Mouse (Mus musculus): Measurements from ENCODE around the gene Gins2. TPM values are rescaled to one million over a fixed set of nuclear protein-coding genes. Genes with fewer than 3 reads are reported as not detected.

Gene Gins2
- polyA plus RNA-seq, 1 experiment from 2014 or later: 101 TPM

GRCm38 (mm10) chr8:120534080-120534479, 55.0 kb downstream of the Gins2 start:
- ATAC-seq (ENCODE audit: insufficient read depth, low FRiP score, low TSS enrichment): no peak
- Histone ChIP-seq H3K9me3 (ENCODE audit: control insufficient read depth, low read length) (no peaks in the 10 kb centered on the region), H3K4me1 (ENCODE audit: control insufficient read depth, insufficient read depth, low read length) (peaks cover 71% of the 10 kb centered on the region), H3K36me3 (ENCODE audit: control insufficient read depth, insufficient read depth, low read length) (no peaks in the 10 kb centered on the region; the same call in 1 of the 2 replicates), H3K27me3 (ENCODE audit: control insufficient read depth, insufficient read depth, low read length) (no peaks in the 10 kb centered on the region), H3K27ac (ENCODE audit: low read depth, low read length) (peak overlapping the region; percentile 98), H3K4me3 (ENCODE audit: low read depth, low read length) (no peak overlapping the region), H3K4me2 (ENCODE audit: low read depth) (peak overlapping the region; percentile 97; the same call in 1 of the 2 replicates), H3K9ac (ENCODE audit: low read length) (peak overlapping the region; percentile 44)
- DNase-seq (ENCODE audit: low spot score): no peak
- 33% methylated on average over 7 of the region's 8 CpGs for WGBS

- H3K9me3 ChIP-seq (ENCODE audit: control insufficient read depth, low read length): no peaks in the 10 kb centered on the region
- H3K36me3 ChIP-seq (ENCODE audit: control insufficient read depth, insufficient read depth, low read length): no peaks in the 10 kb centered on the region; the same call in 1 of the 2 replicates
- no peak for ATAC-seq (ENCODE audit: insufficient read depth, low FRiP score, low TSS enrichment)
- H3K4me3 ChIP-seq (ENCODE audit: low read depth, low read length): 0 out of 2 replicates have a peak overlapping the region, but pooled peaks have one; percentile 10
- peak overlapping the region; percentile 43 for H3K4me2 ChIP-seq (ENCODE audit: low read depth)
- no peaks in the 10 kb centered on the region for H3K27me3 ChIP-seq (ENCODE audit: control insufficient read depth, insufficient read depth, low read length)
- 19% methylated on average over 3 of the region's 3 CpGs for WGBS
- peak overlapping the region; percentile 45 for H3K9ac ChIP-seq (ENCODE audit: low read length)
- H3K4me1 ChIP-seq (ENCODE audit: control insufficient read depth, insufficient read depth, low read length): peaks cover 70% of the 10 kb centered on the region
- no peak for DNase-seq (ENCODE audit: low spot score)
- peak overlapping the region; percentile 98 for H3K27ac ChIP-seq (ENCODE audit: low read depth, low read length)
Measured at GRCm38 (mm10) chr8:120533380-120533779, 55.7 kb downstream of the Gins2 start.

- peak overlapping the region; percentile 98 for H3K27ac ChIP-seq (ENCODE audit: low read depth, low read length)
- ATAC-seq (ENCODE audit: insufficient read depth, low FRiP score, low TSS enrichment): peak; percentile 43
- under 1% methylated on average over 29 of the region's 29 CpGs for WGBS
Measured at GRCm38 (mm10) chr8:120532517-120533215, 56.4 kb downstream of the Gins2 start.

GRCm38 (mm10) chr8:120531775-120532516, 57.2 kb downstream of the Gins2 start:
- no peaks in the 10 kb centered on the region for H3K9me3 ChIP-seq (ENCODE audit: control insufficient read depth, low read length)
- H3K4me1 ChIP-seq (ENCODE audit: control insufficient read depth, insufficient read depth, low read length): peaks cover 78% of the 10 kb centered on the region
- peak overlapping the region; percentile 42 for H3K9ac ChIP-seq (ENCODE audit: low read length)
- H3K27ac ChIP-seq (ENCODE audit: low read depth, low read length): peak overlapping the region; percentile 98
- 47% methylated on average over 10 of the region's 10 CpGs for WGBS
- H3K36me3 ChIP-seq (ENCODE audit: control insufficient read depth, insufficient read depth, low read length): no peaks in the 10 kb centered on the region; the same call in 1 of the 2 replicates
- peak overlapping the region; percentile 29 for H3K4me2 ChIP-seq (ENCODE audit: low read depth)
- DNase-seq (ENCODE audit: low spot score) (no peak), ATAC-seq (ENCODE audit: insufficient read depth, low FRiP score, low TSS enrichment) (no peak; the same call in 1 of the 2 replicates)
- no peak overlapping the region for H3K4me3 ChIP-seq (ENCODE audit: low read depth, low read length)
- no peaks in the 10 kb centered on the region for H3K27me3 ChIP-seq (ENCODE audit: control insufficient read depth, insufficient read depth, low read length)

More at GRCm38 (mm10) chr8:120532517-120533215, 56.4 kb downstream of the Gins2 start:
- Histone ChIP-seq H3K27me3 (ENCODE audit: control insufficient read depth, insufficient read depth, low read length) (no peaks in the 10 kb centered on the region), H3K4me2 (ENCODE audit: low read depth) (peak overlapping the region; percentile 43), H3K4me3 (ENCODE audit: low read depth, low read length) (0 out of 2 replicates have a peak overlapping the region, but pooled peaks have one; percentile 10), H3K9ac (ENCODE audit: low read length) (peak overlapping the region; percentile 45), H3K9me3 (ENCODE audit: control insufficient read depth, low read length) (no peaks in the 10 kb centered on the region), H3K4me1 (ENCODE audit: control insufficient read depth, insufficient read depth, low read length) (peaks cover 71% of the 10 kb centered on the region), H3K36me3 (ENCODE audit: control insufficient read depth, insufficient read depth, low read length) (no peaks in the 10 kb centered on the region; the same call in 1 of the 2 replicates)
- peak; percentile 80 for DNase-seq (ENCODE audit: low spot score)

- WGBS: 52% methylated on average over 15 of the region's 16 CpGs
- peak overlapping the region; percentile 98 for H3K27ac ChIP-seq (ENCODE audit: low read depth, low read length)
- H3K4me1 ChIP-seq (ENCODE audit: control insufficient read depth, insufficient read depth, low read length): peaks cover 80% of the 10 kb centered on the region
- H3K9ac ChIP-seq (ENCODE audit: low read length): 0 out of 2 replicates have a peak overlapping the region, but pooled peaks have one; percentile 11
- DNase-seq (ENCODE audit: low spot score): no peak
- no peak overlapping the region for H3K4me3 ChIP-seq (ENCODE audit: low read depth, low read length)
- H3K36me3 ChIP-seq (ENCODE audit: control insufficient read depth, insufficient read depth, low read length): no peaks in the 10 kb centered on the region; the same call in 1 of the 2 replicates
- no peaks in the 10 kb centered on the region for H3K27me3 ChIP-seq (ENCODE audit: control insufficient read depth, insufficient read depth, low read length)
- no peaks in the 10 kb centered on the region for H3K9me3 ChIP-seq (ENCODE audit: control insufficient read depth, low read length)
- no peak overlapping the region; the same call in 1 of the 2 replicates for H3K4me2 ChIP-seq (ENCODE audit: low read depth)
- no peak for ATAC-seq (ENCODE audit: insufficient read depth, low FRiP score, low TSS enrichment)
Measured at GRCm38 (mm10) chr8:120530954-120531656, 58.0 kb downstream of the Gins2 start.

- ATAC-seq (ENCODE audit: insufficient read depth, low FRiP score, low TSS enrichment) (no peak), DNase-seq (ENCODE audit: low spot score) (no peak)
- no peaks in the 10 kb centered on the region for H3K27me3 ChIP-seq (ENCODE audit: control insufficient read depth, insufficient read depth, low read length)
- H3K4me3 ChIP-seq (ENCODE audit: low read depth, low read length): no peak overlapping the region
- peaks cover 78% of the 10 kb centered on the region for H3K4me1 ChIP-seq (ENCODE audit: control insufficient read depth, insufficient read depth, low read length)
- H3K9me3 ChIP-seq (ENCODE audit: control insufficient read depth, low read length): no peaks in the 10 kb centered on the region
- no peak overlapping the region for H3K9ac ChIP-seq (ENCODE audit: low read length)
- 43% methylated on average over 7 of the region's 7 CpGs for WGBS
- H3K4me2 ChIP-seq (ENCODE audit: low read depth): no peak overlapping the region
- no peaks in the 10 kb centered on the region; the same call in 1 of the 2 replicates for H3K36me3 ChIP-seq (ENCODE audit: control insufficient read depth, insufficient read depth, low read length)
- no peak overlapping the region for H3K27ac ChIP-seq (ENCODE audit: low read depth, low read length)
Measured at GRCm38 (mm10) chr8:120529226-120529625, 59.9 kb downstream of the Gins2 start.

Small RNA genes lying within 50 kb of the gene (microRNA-seq; reads per million reads assigned to microRNA genes)
- not detected for gene Mir7687

Other genes starting within 250 kb of the Gins2 start
- gene 1190005I06Rik, start 58.3 kb upstream of the Gins2 start, polyA plus RNA-seq (2014; fragmentation: Nextera tagmentation; extraction: Ambion mirVana): 2.5 and 2.6 TPM in 2 replicates
- gene Gm27021, start 78.8 kb upstream of the Gins2 start, polyA plus RNA-seq (2014; fragmentation: Nextera tagmentation; extraction: Ambion mirVana): 2.3 and 2.5 TPM in 2 replicates
- 920 and 934 TPM in 2 replicates for gene Cox4i1, start 78.9 kb upstream of the Gins2 start, polyA plus RNA-seq (2014; fragmentation: Nextera tagmentation; extraction: Ambion mirVana)
- 274 and 290 TPM in 2 replicates for gene Emc8, start 79.3 kb upstream of the Gins2 start, polyA plus RNA-seq (2014; fragmentation: Nextera tagmentation; extraction: Ambion mirVana)
- 3.6 and 3.8 TPM in 2 replicates for gene Irf8, start 147.1 kb upstream of the Gins2 start, polyA plus RNA-seq (2014; fragmentation: Nextera tagmentation; extraction: Ambion mirVana)

Measured in neural tube, embryonic 11.5 days (tissue).